Mouse (Mus musculus): ENCODE data around the gene Lrrk1. TPM values are rescaled to one million over a fixed set of nuclear protein-coding genes. Genes with fewer than 3 reads are reported as not detected.

The Lrrk1 gene
- polyA plus RNA-seq, 1 experiment from 2014 or later: 15.7 TPM

- Histone ChIP-seq H3K4me3 (replicated peaks) (no peak overlapping the region), H3K36me3 (no peaks in the 10 kb centered on the region), H3K9me3 (no peaks in the 10 kb centered on the region), H3K9ac (no peak overlapping the region), H3K4me1 (replicated peaks) (no peaks in the 10 kb centered on the region), H3K4me2 (replicated peaks) (no peak overlapping the region), H3K27ac (no peak overlapping the region), H3K27me3 (replicated peaks) (no peaks in the 10 kb centered on the region)
- ATAC-seq: no peak
- 68% methylated on average over 7 of the region's 7 CpGs for WGBS
Observed at GRCm38 (mm10) chr7:66243766-66244325, 144.3 kb downstream of the Lrrk1 start.

GRCm38 (mm10) chr7:66241855-66242412 is 146.2 kb downstream of the Lrrk1 start:
- H3K9me3 ChIP-seq: no peaks in the 10 kb centered on the region
- no peak overlapping the region for H3K27ac ChIP-seq
- no peak overlapping the region for H3K4me2 ChIP-seq (replicated peaks)
- H3K4me3 ChIP-seq (replicated peaks): no peak overlapping the region
- H3K36me3 ChIP-seq: no peaks in the 10 kb centered on the region
- no peaks in the 10 kb centered on the region for H3K4me1 ChIP-seq (replicated peaks)
- no peak for ATAC-seq
- H3K27me3 ChIP-seq (replicated peaks): no peaks in the 10 kb centered on the region
- no peak overlapping the region for H3K9ac ChIP-seq
- 93% methylated on average over 4 of the region's 4 CpGs for WGBS

GRCm38 (mm10) chr7:66238157-66238556 is 150.0 kb downstream of the Lrrk1 start:
- 0 out of 2 replicates have a peak, but pooled peaks cover 7% of the 10 kb centered on the region for H3K4me1 ChIP-seq (replicated peaks)
- H3K27me3 ChIP-seq (replicated peaks): no peaks in the 10 kb centered on the region
- ATAC-seq: no peak
- H3K9me3 ChIP-seq: no peaks in the 10 kb centered on the region
- no peak overlapping the region for H3K9ac ChIP-seq
- no peak overlapping the region for H3K4me2 ChIP-seq (replicated peaks)
- no peak overlapping the region for H3K27ac ChIP-seq
- no peak overlapping the region for H3K4me3 ChIP-seq (replicated peaks)
- 94% methylated on average over 3 of the region's 3 CpGs for WGBS
- H3K36me3 ChIP-seq: no peaks in the 10 kb centered on the region

- H3K27ac ChIP-seq: no peak overlapping the region
- WGBS: 69% methylated on average over 6 of the region's 6 CpGs
- no peaks in the 10 kb centered on the region for H3K36me3 ChIP-seq
- no peak overlapping the region for H3K9ac ChIP-seq
- no peak overlapping the region for H3K4me3 ChIP-seq (replicated peaks)
- no peak for ATAC-seq
- no peak overlapping the region for H3K4me2 ChIP-seq (replicated peaks)
- no peaks in the 10 kb centered on the region for H3K9me3 ChIP-seq
- peaks cover 16% of the 10 kb centered on the region for H3K4me1 ChIP-seq (replicated peaks)
- H3K27me3 ChIP-seq (replicated peaks): no peaks in the 10 kb centered on the region
Observed at GRCm38 (mm10) chr7:66233947-66234516, 154.1 kb downstream of the Lrrk1 start.

GRCm38 (mm10) chr7:66233141-66233946 is 154.8 kb downstream of the Lrrk1 start:
- WGBS: 64% methylated on average over 4 of the region's 4 CpGs
- H3K27me3 ChIP-seq (replicated peaks): no peaks in the 10 kb centered on the region
- no peak overlapping the region for H3K9ac ChIP-seq
- H3K4me2 ChIP-seq (replicated peaks): no peak overlapping the region
- H3K9me3 ChIP-seq: no peaks in the 10 kb centered on the region
- H3K27ac ChIP-seq: no peak overlapping the region
- peak; percentile 47 for ATAC-seq
- no peaks in the 10 kb centered on the region for H3K36me3 ChIP-seq
- H3K4me1 ChIP-seq (replicated peaks): peaks cover 18% of the 10 kb centered on the region
- H3K4me3 ChIP-seq (replicated peaks): no peak overlapping the region

- no peaks in the 10 kb centered on the region for H3K9me3 ChIP-seq
- H3K27me3 ChIP-seq (replicated peaks): no peaks in the 10 kb centered on the region
- H3K4me2 ChIP-seq (replicated peaks): no peak overlapping the region
- no peak overlapping the region for H3K27ac ChIP-seq
- no peak overlapping the region for H3K4me3 ChIP-seq (replicated peaks)
- H3K36me3 ChIP-seq: no peaks in the 10 kb centered on the region
- H3K4me1 ChIP-seq (replicated peaks): peaks cover 21% of the 10 kb centered on the region
- H3K9ac ChIP-seq: no peak overlapping the region
- ATAC-seq: no peak
- 94% methylated on average over 4 of the region's 4 CpGs for WGBS
Observed at GRCm38 (mm10) chr7:66231861-66232260, 156.3 kb downstream of the Lrrk1 start.

- ATAC-seq: peak; percentile 45
- H3K27me3 ChIP-seq (replicated peaks): no peaks in the 10 kb centered on the region
- H3K9ac ChIP-seq: no peak overlapping the region
- H3K4me2 ChIP-seq (replicated peaks): no peak overlapping the region
- no peak overlapping the region for H3K4me3 ChIP-seq (replicated peaks)
- peaks cover 21% of the 10 kb centered on the region for H3K4me1 ChIP-seq (replicated peaks)
- H3K27ac ChIP-seq: peak overlapping the region; percentile 54; the same call in 1 of the 2 replicates
- no peaks in the 10 kb centered on the region for H3K36me3 ChIP-seq
- 40% methylated on average over 17 of the region's 17 CpGs for WGBS
- no peaks in the 10 kb centered on the region for H3K9me3 ChIP-seq
Observed at GRCm38 (mm10) chr7:66230638-66231550, 157.3 kb downstream of the Lrrk1 start.

- Histone ChIP-seq H3K4me3 (replicated peaks) (no peak overlapping the region), H3K9me3 (no peaks in the 10 kb centered on the region), H3K4me1 (replicated peaks) (peaks cover 21% of the 10 kb centered on the region), H3K36me3 (no peaks in the 10 kb centered on the region), H3K4me2 (replicated peaks) (no peak overlapping the region), H3K9ac (no peak overlapping the region), H3K27ac (peak overlapping the region; percentile 24; the same call in 1 of the 2 replicates), H3K27me3 (replicated peaks) (no peaks in the 10 kb centered on the region)
- no peak for ATAC-seq
- WGBS: 70% methylated on average over 4 of the region's 4 CpGs
Observed at GRCm38 (mm10) chr7:66230246-66230637, 157.9 kb downstream of the Lrrk1 start.

- no peak overlapping the region for H3K4me2 ChIP-seq (replicated peaks)
- H3K36me3 ChIP-seq: no peaks in the 10 kb centered on the region
- peaks cover 21% of the 10 kb centered on the region for H3K4me1 ChIP-seq (replicated peaks)
- ATAC-seq: no peak
- no peaks in the 10 kb centered on the region for H3K27me3 ChIP-seq (replicated peaks)
- H3K27ac ChIP-seq: no peak overlapping the region
- whole genome bisulfite sequencing: 74% methylated on average over 7 of the region's 7 CpGs
- no peak overlapping the region for H3K4me3 ChIP-seq (replicated peaks)
- no peaks in the 10 kb centered on the region for H3K9me3 ChIP-seq
- H3K9ac ChIP-seq: no peak overlapping the region
Observed at GRCm38 (mm10) chr7:66229433-66229832, 158.7 kb downstream of the Lrrk1 start.

GRCm38 (mm10) chr7:66228610-66228920 is 159.6 kb downstream of the Lrrk1 start:
- Histone ChIP-seq H3K4me2 (replicated peaks) (no peak overlapping the region), H3K27me3 (replicated peaks) (no peaks in the 10 kb centered on the region), H3K36me3 (no peaks in the 10 kb centered on the region), H3K27ac (no peak overlapping the region), H3K9me3 (no peaks in the 10 kb centered on the region), H3K4me1 (replicated peaks) (peaks cover 18% of the 10 kb centered on the region), H3K9ac (no peak overlapping the region), H3K4me3 (replicated peaks) (no peak overlapping the region)
- 63% methylated on average over 2 of the region's 2 CpGs for WGBS
- 0 out of 2 replicates have a peak, but pooled peaks have one; percentile 15 for ATAC-seq

- Histone ChIP-seq H3K4me1 (replicated peaks) (peaks cover 14% of the 10 kb centered on the region), H3K4me2 (replicated peaks) (no peak overlapping the region), H3K9me3 (no peaks in the 10 kb centered on the region), H3K9ac (no peak overlapping the region), H3K27ac (no peak overlapping the region), H3K36me3 (no peaks in the 10 kb centered on the region), H3K4me3 (replicated peaks) (no peak overlapping the region), H3K27me3 (replicated peaks) (no peaks in the 10 kb centered on the region)
- ATAC-seq: peak; percentile 38; the same call in 1 of the 2 replicates
- 60% methylated on average over 13 of the region's 13 CpGs for WGBS
Observed at GRCm38 (mm10) chr7:66227814-66228609, 160.1 kb downstream of the Lrrk1 start.
